Mouse (Mus musculus) liver, adult 2 months (tissue): ENCODE results near the gene Ptprk.

Experiments used
- CTCF ChIP-seq: fragments of 200-500 bp; IDR thresholded peaks from 2 replicates; pipeline ENCODE4 v1.5.1; 2011; ENCODE audit warnings: low read depth, low read length, control low read depth
- POLR2A ChIP-seq: fragments of 200-500 bp; IDR thresholded peaks from 2 replicates; pipeline ENCODE4 v1.6.1; 2011; ENCODE audit warnings: low read length, control low read depth; ENCODE audit not compliant: insufficient read depth; ENCODE audit errors: extremely low read depth

- TF ChIP-seq CTCF (no peak), POLR2A (no peak)
These were observed 418.2 kb downstream of the Ptprk start for GRCm38 (mm10) chr10:28492870-28493269.
